Mouse (Mus musculus) CD4-positive naive resting alpha-beta T cell, adult 76 days (primary cell): ENCODE results near the gene Nudt22. TPM values are rescaled to one million over a fixed set of nuclear protein-coding genes. Genes with fewer than 3 reads are reported as not detected.

Experiments
- total RNA-seq: library from RNA; stranded (reverse); gene quantifications from one replicate; pipeline ENCODE4 v1.2.4, GENCODE M21; 2023

Gene Nudt22
- total RNA-seq = 5.1 TPM

DNA sequence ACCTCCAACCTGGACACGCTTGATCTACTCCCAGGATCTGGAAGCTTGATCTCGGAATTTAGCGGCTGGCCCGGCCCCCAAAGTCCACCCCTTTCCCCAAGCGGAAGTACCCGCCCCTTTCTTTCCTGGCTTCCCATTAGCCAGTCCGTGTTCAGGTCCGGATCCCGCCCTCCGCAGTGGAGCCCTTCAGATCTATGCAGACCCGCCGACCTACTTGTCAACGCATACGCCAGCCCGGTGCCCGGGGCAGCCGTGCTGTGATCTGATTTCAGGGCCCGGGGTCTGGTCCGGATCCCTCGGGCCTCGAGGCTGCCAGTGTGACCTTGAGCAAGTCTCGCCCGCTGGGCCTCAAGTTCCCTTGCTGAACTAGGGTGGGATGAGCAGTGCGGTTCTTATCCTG, at the start of gene Nudt22, which contains the start of gene Trpt1:
Nudt22 (minus strand) TSS at position 112 of the 400 bp plus-strand sequence.
Trpt1 (plus strand) TSS at position 126 of the 400 bp plus-strand sequence.

DNA sequence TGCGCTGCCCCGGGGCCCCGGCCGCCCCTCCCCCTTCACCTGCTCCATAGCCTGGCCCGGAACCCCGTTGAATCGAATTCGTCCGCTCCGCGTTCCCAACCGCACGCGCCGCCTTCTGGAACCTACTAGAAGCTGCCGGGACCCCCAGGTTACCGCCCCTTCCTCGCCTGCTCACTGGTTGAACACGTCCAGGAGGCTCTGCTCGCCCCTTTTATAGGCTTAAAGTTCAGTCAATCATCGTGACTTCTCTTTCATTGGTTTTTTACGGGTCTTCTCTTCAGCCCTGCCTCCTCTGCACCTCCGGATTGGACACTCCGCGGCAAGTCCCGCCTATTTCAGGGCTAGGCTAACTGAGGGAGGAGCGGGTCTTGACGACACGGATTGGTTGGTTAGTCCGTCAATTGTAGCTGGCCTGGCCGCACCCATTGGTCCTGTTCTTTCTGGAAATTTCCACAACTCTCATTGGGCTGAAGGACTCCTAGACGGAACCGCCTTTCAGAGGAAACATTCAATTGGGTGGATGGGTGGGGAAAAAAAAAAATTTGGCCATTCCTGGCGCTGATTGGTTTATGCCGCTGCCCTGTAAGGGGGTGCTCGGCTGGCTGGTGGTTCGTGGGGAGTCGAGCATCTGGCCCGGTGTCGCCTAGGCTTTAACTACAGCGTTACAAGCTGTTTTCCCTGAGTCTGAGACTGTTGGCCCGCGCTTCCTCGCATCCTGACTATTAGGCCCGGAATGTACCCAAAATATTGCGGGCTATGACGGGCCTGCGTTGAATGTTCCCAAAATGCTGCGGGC, 44.1 kb upstream of the Nudt22 start, which contains the start of gene Stip1:
Stip1 (minus strand) TSS at position 127 of the 796 bp plus-strand sequence.

DNA sequence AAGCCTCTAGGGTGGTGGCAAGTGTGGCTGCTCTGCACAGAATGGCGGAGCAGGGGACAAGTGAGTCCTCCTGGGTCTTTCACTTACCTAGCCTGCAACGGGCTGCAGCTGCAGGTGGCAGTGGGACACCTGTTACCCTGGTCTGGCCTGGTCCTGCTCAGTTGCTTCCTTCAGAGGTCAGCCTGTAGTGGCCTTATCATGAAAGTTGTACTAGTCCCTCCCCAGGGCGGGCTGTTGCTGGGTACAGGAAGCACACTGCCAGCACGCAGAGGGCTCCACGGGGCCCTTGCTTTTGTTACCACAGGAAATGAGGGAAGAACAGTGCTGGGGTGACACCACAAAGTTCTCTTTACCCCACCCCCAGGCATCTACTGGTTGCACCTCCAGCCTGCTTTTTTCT, 23.3 kb upstream of the Nudt22 start, which contains the start of gene Fermt3:
Fermt3 (minus strand) TSS at position 279 of the 400 bp plus-strand sequence.

DNA sequence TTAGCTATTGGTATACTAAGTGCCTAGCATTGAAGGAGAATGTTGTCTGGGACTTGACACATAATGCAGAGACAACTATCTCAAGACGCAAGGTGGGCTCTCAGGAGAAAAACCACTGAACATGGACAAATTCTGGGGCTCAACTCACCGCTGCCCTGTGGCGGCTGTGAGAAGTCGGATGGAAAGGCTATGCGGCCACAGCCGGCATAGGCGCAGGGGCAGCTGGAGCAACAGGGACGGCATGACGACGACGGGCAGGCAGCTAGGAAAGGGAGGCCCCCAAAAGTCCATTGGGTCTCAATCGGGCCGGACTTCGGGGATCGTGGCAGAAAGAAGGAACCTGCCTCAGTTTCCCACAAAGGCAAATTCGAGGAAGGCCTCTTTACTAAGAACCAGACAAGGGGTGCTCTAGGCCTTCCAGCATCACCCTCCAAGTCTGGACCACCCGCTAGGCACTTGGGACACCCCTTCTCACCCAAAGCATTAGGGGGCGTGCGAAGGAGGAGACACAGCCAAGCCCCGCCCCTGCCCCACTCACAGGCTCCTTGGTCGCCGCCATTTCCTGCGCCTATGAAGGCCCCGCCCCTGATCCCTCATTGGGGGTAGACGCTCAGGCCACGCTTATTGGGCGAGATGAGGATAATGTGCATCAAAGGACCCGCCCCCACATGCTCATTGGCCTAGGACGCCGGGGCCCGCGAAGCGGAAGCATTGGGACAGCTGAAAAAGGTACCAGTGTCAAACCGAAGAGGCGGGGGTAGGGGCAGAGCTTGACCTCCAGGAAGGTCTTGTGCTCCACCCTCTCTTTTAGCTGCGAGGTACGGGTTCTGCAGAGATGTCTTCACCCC, 3.7 kb downstream of the Nudt22 start, which contains the start of gene Dnajc4:
Dnajc4 (minus strand) TSS at position 562 of the 848 bp plus-strand sequence.

DNA sequence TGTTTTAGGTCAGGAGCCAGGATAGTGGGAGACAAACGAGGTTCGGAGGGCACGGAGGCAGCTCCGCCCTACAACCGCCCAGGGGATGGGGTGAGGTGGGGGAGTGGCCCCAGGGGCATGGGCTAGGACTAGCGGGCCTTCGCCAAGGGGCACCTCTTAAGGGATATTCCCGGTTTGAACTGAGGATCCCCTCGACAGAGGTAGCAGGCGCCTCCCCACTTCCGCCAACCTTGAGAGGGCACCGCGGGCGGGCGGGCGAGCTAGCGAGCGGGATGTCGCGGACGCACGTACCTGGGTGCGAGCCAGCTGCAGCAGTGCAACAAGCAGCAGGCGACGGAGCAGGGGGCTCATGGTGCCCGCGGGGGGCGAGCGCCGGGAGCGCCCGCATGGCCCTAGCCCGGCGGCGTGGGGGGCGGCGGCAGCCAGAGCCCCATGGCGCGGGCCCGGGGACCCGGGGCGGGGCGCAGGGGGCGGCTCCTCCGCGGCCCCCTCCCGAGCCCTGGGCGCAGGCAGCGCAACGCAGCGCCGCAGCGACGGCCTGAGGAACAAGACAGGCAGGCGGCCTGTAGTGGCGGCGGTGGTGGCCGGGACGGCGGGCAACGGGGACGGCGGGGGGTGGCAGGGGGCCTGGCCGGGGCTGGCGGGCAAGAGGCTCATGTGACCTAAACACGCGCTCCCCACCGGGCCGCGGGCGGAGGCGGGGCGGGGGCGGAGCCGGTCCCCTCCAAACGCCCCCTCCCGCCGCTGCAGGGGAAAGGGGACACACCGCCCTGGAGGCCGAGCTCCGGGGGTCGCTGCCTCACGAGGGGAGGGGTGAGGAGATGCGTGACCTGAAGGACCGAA, 8.6 kb downstream of the Nudt22 start, which contains the start of gene Vegfb:
Vegfb (minus strand) TSS at position 591 of the 843 bp plus-strand sequence.

DNA sequence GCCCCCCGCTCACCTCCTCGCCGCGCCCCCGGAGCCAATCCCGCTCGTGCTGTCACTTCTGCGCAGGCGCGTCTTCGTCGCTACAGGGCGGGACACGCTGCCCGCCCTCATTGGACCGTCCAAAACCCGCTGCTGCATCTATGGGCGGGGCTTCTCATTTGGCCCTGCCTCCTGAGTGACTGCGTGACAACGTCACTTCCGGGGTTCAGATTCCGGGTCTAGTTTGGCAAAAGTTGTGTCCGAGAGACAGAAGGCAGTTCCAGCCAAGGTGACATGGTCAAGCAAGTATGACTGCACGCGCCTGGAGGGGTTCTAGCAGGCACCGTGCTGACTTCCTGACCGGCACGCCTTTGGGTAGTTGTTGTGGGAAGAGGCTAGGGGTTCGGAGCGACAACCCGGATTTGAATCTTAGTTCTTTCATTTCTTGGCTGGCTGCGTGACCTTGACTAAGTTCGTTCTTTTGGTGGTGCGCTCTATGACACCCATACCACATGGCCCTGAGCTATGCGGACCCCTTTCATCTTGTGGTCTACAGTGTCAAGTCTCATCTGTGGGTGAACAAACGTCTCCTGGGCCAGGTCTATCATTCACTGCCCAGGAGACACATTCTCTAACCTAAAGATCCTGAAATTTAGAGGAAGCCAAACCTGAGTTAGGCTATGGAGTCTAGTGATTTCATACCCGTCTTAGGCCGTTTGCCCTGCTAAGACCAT, 15.4 kb downstream of the Nudt22 start, which contains the start of gene Fkbp2:
Fkbp2 (minus strand) TSS at position 121 of the 713 bp plus-strand sequence.

DNA sequence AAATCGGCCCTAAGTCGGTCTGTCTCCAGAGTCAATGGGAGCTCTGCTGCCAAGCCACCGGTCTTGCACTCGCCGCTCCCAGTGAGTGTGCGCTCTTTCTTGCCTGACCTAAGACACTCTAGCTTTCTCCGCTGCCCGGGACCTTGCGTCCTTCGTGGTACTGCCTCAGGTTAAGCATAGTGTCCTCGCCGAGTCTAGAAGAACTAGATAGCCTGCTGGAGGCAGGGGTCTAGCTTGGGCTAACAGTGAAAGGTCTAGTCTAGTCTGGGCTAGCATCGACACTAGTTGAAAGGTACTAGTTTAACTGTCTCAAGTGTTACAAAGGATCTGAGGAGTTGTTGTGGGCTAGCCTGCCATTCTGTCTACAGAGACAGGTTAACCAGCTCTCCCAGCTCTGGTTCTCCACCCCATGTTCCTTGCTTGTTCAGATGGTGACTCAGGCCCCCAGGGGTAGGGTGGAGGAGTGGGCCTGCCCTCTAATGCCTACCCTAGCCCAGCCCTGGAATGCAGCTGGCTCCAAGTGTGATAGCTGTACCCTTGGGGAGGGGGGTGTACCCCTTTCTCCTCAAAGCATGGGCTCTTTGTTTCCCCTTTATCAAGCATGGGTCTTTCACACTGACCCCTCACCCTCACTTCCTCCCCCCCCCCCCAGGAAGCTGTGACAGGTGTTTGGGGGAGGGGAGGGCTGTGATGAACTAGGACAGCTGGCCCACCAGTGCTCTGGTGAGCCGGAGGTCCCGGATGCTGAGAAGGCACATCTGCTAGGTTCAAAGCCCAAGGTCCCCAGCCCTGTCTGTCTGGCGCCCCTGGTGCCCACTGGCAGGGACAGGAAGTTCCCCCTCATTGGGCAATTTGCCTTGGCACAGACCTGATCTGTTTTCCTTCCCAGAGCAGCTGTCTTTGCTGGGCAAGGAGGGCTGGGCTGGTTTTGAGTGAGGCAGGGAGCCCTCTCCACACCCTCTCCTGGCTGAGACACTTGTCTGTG, 20.1 kb downstream of the Nudt22 start, which contains the start of gene Plcb3:
Plcb3 (minus strand) TSS at position 934 of the 985 bp plus-strand sequence.

DNA sequence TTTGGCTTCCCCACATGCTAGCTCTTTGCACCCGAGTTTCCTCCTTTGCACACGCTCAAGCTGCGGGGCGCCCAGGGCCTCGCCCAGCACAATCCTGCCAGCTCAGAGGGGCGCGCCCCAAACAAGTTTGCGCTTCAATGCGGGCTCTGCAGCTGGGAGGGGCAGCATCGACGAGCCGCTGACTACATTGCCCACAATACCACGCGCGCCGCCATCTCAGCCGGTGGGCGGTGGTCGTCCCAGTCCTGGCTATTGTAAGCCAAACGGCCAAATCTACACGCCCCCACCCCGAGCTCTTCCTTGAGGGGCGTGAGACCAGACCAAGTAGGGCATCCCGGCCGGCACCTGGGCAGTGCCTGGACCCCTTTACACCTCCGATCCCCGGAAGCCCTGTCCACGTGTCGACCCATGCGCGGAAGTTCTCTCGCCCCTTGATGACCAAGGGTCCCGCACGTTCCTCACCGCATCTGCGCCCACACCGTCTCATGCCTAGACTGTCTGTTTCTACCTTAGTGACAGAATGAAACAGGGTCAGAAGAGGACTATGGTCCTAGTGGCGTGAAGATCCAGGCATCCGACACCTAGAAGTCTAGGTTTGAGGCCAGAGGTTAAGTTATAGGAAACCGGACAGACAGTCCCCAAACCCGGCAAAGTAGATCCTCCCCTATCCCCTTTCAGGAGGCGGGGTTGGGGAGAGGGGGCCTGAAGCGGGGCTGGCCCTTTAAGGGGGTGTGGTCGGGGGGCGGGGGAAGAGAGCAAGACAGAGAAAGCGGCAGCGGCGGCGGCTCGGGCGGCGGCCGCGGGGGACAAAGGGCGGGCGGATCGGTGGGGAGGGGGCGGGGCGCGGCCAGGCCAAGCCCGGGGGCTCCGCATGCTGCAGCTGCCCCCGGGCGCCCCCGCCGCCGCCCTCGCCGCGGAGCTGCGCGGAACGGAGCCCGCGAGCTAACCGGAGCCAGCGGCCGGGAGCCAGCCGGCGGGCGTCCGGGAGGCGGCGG, 21.4 kb downstream of the Nudt22 start, which contains the start of gene Ppp1r14b:
Ppp1r14b (plus strand) TSS at position 758 of the 995 bp plus-strand sequence.

Other genes starting within 250 kb of the Nudt22 start
- gene Rps6ka4, start 155.5 kb downstream of the Nudt22 start, total RNA-seq = 26.8 TPM
- 89.3 TPM for gene Ccdc88b, start 137.9 kb downstream of the Nudt22 start, total RNA-seq
- 125 TPM for gene Trmt112, start 86.4 kb downstream of the Nudt22 start, total RNA-seq
- gene Prdx5, start 86.0 kb downstream of the Nudt22 start, total RNA-seq = 48.4 TPM
- 26.7 TPM for gene Esrra, start 74.3 kb downstream of the Nudt22 start, total RNA-seq
- not detected for gene Catsperz, start 70.7 kb downstream of the Nudt22 start, total RNA-seq
- 1.1 TPM for gene Kcnk4, start 61.6 kb downstream of the Nudt22 start, total RNA-seq
- gene Bad, start 54.3 kb downstream of the Nudt22 start, total RNA-seq = 10.2 TPM
- 7.0 TPM for gene Gpr137, start 53.6 kb downstream of the Nudt22 start, total RNA-seq
- gene Ppp1r14b, start 21.1 kb downstream of the Nudt22 start, total RNA-seq = 93.3 TPM
- gene Plcb3, start 19.6 kb downstream of the Nudt22 start, total RNA-seq = 8.1 TPM
- gene Fkbp2, start 15.6 kb downstream of the Nudt22 start, total RNA-seq = 11.3 TPM
- 7.7 TPM for gene Vegfb, start 8.5 kb downstream of the Nudt22 start, total RNA-seq
- 28.4 TPM for gene Dnajc4, start 3.5 kb downstream of the Nudt22 start, total RNA-seq
- gene Trpt1, start within 50 bp of the Nudt22 start, total RNA-seq = 2.1 TPM
- gene Fermt3, start 23.4 kb upstream of the Nudt22 start, total RNA-seq = 143 TPM
- gene Stip1, start 43.9 kb upstream of the Nudt22 start, total RNA-seq = 91.7 TPM
- 14.7 TPM for gene Macrod1, start 60.7 kb upstream of the Nudt22 start, total RNA-seq
- not detected for gene Flrt1, start 109.6 kb upstream of the Nudt22 start, total RNA-seq
- gene Otub1, start 210.2 kb upstream of the Nudt22 start, total RNA-seq = 107 TPM
- 205 TPM for gene Cox8a, start 221.5 kb upstream of the Nudt22 start, total RNA-seq
- 33.5 TPM for gene Naa40, start 245.1 kb upstream of the Nudt22 start, total RNA-seq